Mouse (Mus musculus) ES-E14 (cell line): Measurements from ENCODE around the gene Ankrd12. TPM values are rescaled to one million over a fixed set of nuclear protein-coding genes. Genes with fewer than 3 reads are reported as not detected.

ENCODE experiments used
- DNase-seq: peaks from one replicate; pipeline ENCODE4 v3.0.0-alpha.2; 2013; ENCODE audit warnings: low read depth, low spot score
- H3K27ac ChIP-seq: 2 replicates; pipeline ENCODE4 v1.5.1; 2012; ENCODE audit warnings: low read depth, mild to moderate bottlenecking, low read length, moderate library complexity, mixed read lengths; ENCODE audit not compliant: poor library complexity, insufficient read depth, severe bottlenecking
- H3K36me3 ChIP-seq: 2 replicates; pipeline ENCODE4 v1.6.1; 2012; ENCODE audit warnings: mild to moderate bottlenecking, low read length, moderate library complexity, mixed read lengths; ENCODE audit not compliant: control insufficient read depth, poor library complexity, insufficient read depth, severe bottlenecking
- H3K4me1 ChIP-seq, 2 experiments: fragments of 150-350 bp in 1 of 2; sonication (generic) in 1 of 2; 2 replicates each; pipeline ENCODE4 v1.6.1; 2012; ENCODE audit warnings: low read length in 2 of 2, mild to moderate bottlenecking in 1 of 2, mixed read lengths in 1 of 2; ENCODE audit not compliant: control insufficient read depth in 2 of 2, insufficient read depth in 2 of 2, poor library complexity in 1 of 2
- H3K4me3 ChIP-seq, 2 experiments: fragments of 150-350 bp in 1 of 2; sonication (generic) in 1 of 2; 2 replicates each; pipeline ENCODE4 v1.5.1; 2012; ENCODE audit warnings: low read length in 2 of 2, low read depth in 1 of 2, mild to moderate bottlenecking in 1 of 2, mixed read lengths in 1 of 2; ENCODE audit not compliant: insufficient read depth in 1 of 2, poor library complexity in 1 of 2, severe bottlenecking in 1 of 2
- H3K9ac ChIP-seq: 2 replicates; pipeline ENCODE4 v1.6.1; 2012; ENCODE audit warnings: low read depth, mild to moderate bottlenecking, low read length, mixed read lengths; ENCODE audit not compliant: poor library complexity, insufficient read depth, severe bottlenecking
- H3K9me3 ChIP-seq: fragments of 150-350 bp; sonication (generic); 2 replicates; pipeline ENCODE4 v1.6.1; 2012; ENCODE audit warnings: low read depth, mild to moderate bottlenecking, low read length; ENCODE audit not compliant: control insufficient read depth, insufficient read depth
- CHD2 ChIP-seq: IDR thresholded peaks from 2 replicates; pipeline ENCODE4 v1.6.1; 2014; ENCODE audit warnings: mild to moderate bottlenecking, low read depth, low read length, inconsistent platforms
- HCFC1 ChIP-seq: IDR thresholded peaks from 2 replicates; pipeline ENCODE4 v1.6.1; 2012; ENCODE audit warnings: low read length, inconsistent platforms, borderline replicate concordance; ENCODE audit not compliant: insufficient read depth
- MAFK ChIP-seq: IDR thresholded peaks from 2 replicates; pipeline ENCODE4 v1.6.1; 2014; ENCODE audit warnings: mild to moderate bottlenecking, low read depth, low read length, inconsistent platforms; ENCODE audit not compliant: insufficient read depth
- ZC3H11A ChIP-seq: IDR thresholded peaks from 2 replicates; pipeline ENCODE4 v1.6.1; 2012; ENCODE audit warnings: low read depth, mild to moderate bottlenecking, inconsistent platforms, low read length, borderline replicate concordance
- ZNF384 ChIP-seq: IDR thresholded peaks from 2 replicates; pipeline ENCODE4 v1.6.1; 2012; ENCODE audit warnings: low read depth, low read length, inconsistent platforms
- in situ Hi-C, 2 experiments: fragments of 600-800 bp; cut with MboI; formaldehyde crosslinking; loops; one replicate each; pipeline ENCODE4 v1.15.1; 2025; ENCODE audit warnings: low sequenced_read_pairs in 2 of 2, inconsistent platforms in 1 of 2; ENCODE audit not compliant: unreplicated experiment in 2 of 2
- total RNA-seq: library from RNA; depleted of rRNA; stranded (reverse); fragments of 300-350 nt; gene quantifications from 2 replicates; pipeline ENCODE4 v1.2.3, GENCODE M21; 2012

The Ankrd12 gene
- total RNA-seq, 1 experiment, result 8.3 TPM

- Histone ChIP-seq H3K9me3 (no peaks in the 10 kb centered on the region), H3K27ac (no peak overlapping the region; the same call in 1 of the 2 replicates), H3K4me1 (peaks cover 7 to 14% of the 10 kb centered on the region in 2 experiments; a peak in 2 of 4 replicates), H3K9ac (no peak overlapping the region), H3K36me3 (peaks cover 2% of the 10 kb centered on the region; the same call in 1 of the 2 replicates), H3K4me3 (no peak overlapping the region)
- DNase-seq, result no peak
- no peak for TF ChIP-seq ZC3H11A
- no peak for TF ChIP-seq MAFK
- no peak for TF ChIP-seq CHD2
- no peak for TF ChIP-seq ZNF384
- no peak for TF ChIP-seq HCFC1
- in situ Hi-C loops, result no loop called here
These were observed 134.5 kb downstream of the Ankrd12 start for GRCm38 (mm10) chr17:65942394-65942793.

- in situ Hi-C loops, result no loop called here
- Histone ChIP-seq H3K9ac (no peak overlapping the region; the same call in 1 of the 2 replicates), H3K4me3 (no peak overlapping the region), H3K36me3 (no peaks in the 10 kb centered on the region), H3K4me1 (peaks cover 7 to 14% of the 10 kb centered on the region in 2 experiments; a peak in 2 of 4 replicates), H3K27ac (peak overlapping the region; percentile 59), H3K9me3 (no peaks in the 10 kb centered on the region)
- no peak for DNase-seq
- TF ChIP-seq ZC3H11A, result no peak
- no peak for TF ChIP-seq HCFC1
- no peak for TF ChIP-seq CHD2
- TF ChIP-seq ZNF384, result no peak
- no peak for TF ChIP-seq MAFK
These were observed 135.6 kb downstream of the Ankrd12 start for GRCm38 (mm10) chr17:65941275-65941674.

- TF ChIP-seq HCFC1 (no peak), MAFK (no peak), CHD2 (no peak), ZNF384 (no peak), ZC3H11A (no peak)
- Histone ChIP-seq H3K4me3 (no peak overlapping the region), H3K4me1 (peaks cover 7 to 17% of the 10 kb centered on the region in 2 experiments; a peak in 2 of 4 replicates), H3K9ac (no peak overlapping the region), H3K36me3 (no peaks in the 10 kb centered on the region), H3K9me3 (no peaks in the 10 kb centered on the region), H3K27ac (no peak overlapping the region)
- no peak for DNase-seq
- in situ Hi-C loops, result no loop called here
These were observed 136.7 kb downstream of the Ankrd12 start for GRCm38 (mm10) chr17:65940221-65940620.

GRCm38 (mm10) chr17:65939461-65940192 is 137.3 kb downstream of the Ankrd12 start:
- Histone ChIP-seq H3K36me3 (no peaks in the 10 kb centered on the region), H3K4me1 (peaks cover 7 to 17% of the 10 kb centered on the region in 2 experiments; a peak in 2 of 4 replicates), H3K4me3 (no peak overlapping the region), H3K9ac (no peak overlapping the region), H3K9me3 (no peaks in the 10 kb centered on the region), H3K27ac (no peak overlapping the region)
- no peak for TF ChIP-seq CHD2
- TF ChIP-seq HCFC1, result no peak
- no peak for TF ChIP-seq ZC3H11A
- TF ChIP-seq ZNF384, result no peak
- TF ChIP-seq MAFK, result no peak
- no peak for DNase-seq
- in situ Hi-C loops, result no loop called here

GRCm38 (mm10) chr17:65937671-65938070 is 139.2 kb downstream of the Ankrd12 start:
- TF ChIP-seq CHD2 (no peak), HCFC1 (no peak), ZNF384 (no peak), MAFK (no peak), ZC3H11A (no peak)
- no peak for DNase-seq
- in situ Hi-C loops, result no loop called here
- H3K27ac ChIP-seq, result no peak overlapping the region
- H3K4me3 ChIP-seq, result no peak overlapping the region
- no peak overlapping the region for H3K9ac ChIP-seq
- peaks cover 4% of the 10 kb centered on the region; the same call in 1 of the 2 replicates for H3K36me3 ChIP-seq
- peaks cover 7 to 17% of the 10 kb centered on the region in 2 experiments; a peak in 2 of 4 replicates for H3K4me1 ChIP-seq
- H3K9me3 ChIP-seq, result no peaks in the 10 kb centered on the region
